Mouse (Mus musculus) kidney, adult 8-10 months (tissue): Measurements from ENCODE around the gene Cab39.

Source experiments
- DNase-seq, 2 experiments: peaks; one replicate each; pipeline ENCODE4 v3.0.0; 2022

Gene Cab39

GRCm38 (mm10) chr1:85793208-85794105, at the start of gene Cab39:
Gene Cab39, plus strand, starts transcription at chr1:85793441.
- DNase-seq = peak; percentile 80 to 86

DNA sequence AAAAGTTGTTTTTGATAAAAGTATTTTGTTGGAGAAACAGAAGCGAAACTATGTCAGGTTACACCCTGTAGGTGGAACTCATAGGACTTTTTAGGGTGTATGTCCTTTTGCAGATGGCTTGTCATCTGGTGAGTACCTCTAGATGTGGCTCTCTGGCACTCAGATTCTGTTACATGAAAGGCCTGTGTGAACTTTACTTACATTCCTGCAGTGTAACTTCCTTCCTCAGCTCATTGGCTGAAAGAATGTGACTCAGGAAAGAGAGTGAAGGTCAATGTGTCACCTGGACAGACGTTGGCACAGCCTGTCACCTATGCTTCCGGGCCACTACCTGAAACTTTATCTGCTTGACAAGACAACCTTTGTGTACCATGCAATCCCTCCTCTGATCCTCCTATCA, 48.7 kb upstream of the Cab39 start:
- DNase-seq = no peak

GRCm38 (mm10) chr1:85746511-85746910, 46.7 kb upstream of the Cab39 start:
- DNase-seq = no peak

DNA sequence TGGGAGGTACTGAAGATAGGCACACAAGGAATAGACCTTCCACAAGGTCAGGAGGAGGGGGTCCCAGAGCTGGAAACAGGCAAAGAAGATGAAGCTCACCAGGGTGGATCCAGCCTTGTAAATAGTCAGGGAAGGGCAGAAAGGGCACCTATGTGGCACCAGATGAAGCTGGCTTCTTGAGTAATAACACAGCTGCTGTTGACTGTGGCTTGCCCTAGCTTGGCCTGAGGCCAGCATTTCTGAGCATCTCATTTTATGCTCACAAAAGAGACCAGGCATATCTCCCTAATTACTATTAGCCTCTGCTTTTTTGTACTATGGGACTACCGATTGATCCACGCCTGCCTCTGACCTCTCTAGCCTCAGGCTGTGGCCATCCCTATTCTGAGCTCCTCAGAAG, 43.4 kb upstream of the Cab39 start:
- no peak for DNase-seq

GRCm38 (mm10) chr1:85750650-85751049, 42.6 kb upstream of the Cab39 start:
- DNase-seq = no peak

DNA sequence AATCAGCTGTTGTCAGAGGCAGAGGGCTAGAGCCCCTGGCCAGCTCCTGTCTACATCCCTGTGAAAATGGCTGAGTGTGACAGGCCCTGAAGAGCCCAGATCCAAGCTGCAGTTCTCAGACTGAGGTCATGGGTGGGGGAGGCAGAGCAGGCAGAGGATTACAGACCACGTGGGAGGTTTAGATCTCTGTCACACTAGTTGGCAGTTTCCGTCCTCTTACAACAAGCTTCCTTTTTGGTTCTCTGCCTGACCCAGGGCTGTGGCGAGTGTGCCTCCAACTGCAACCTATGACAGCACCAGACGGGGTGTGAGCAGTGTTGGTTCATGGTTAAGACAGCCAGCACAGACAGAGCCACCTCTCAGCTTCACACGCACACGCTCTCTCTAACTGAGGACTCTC, 41.7 kb upstream of the Cab39 start:
- DNase-seq = peak in 1 of 2 experiments; percentile 6

GRCm38 (mm10) chr1:85751932-85752680, 41.1 kb upstream of the Cab39 start:
- DNase-seq = no peak

DNA sequence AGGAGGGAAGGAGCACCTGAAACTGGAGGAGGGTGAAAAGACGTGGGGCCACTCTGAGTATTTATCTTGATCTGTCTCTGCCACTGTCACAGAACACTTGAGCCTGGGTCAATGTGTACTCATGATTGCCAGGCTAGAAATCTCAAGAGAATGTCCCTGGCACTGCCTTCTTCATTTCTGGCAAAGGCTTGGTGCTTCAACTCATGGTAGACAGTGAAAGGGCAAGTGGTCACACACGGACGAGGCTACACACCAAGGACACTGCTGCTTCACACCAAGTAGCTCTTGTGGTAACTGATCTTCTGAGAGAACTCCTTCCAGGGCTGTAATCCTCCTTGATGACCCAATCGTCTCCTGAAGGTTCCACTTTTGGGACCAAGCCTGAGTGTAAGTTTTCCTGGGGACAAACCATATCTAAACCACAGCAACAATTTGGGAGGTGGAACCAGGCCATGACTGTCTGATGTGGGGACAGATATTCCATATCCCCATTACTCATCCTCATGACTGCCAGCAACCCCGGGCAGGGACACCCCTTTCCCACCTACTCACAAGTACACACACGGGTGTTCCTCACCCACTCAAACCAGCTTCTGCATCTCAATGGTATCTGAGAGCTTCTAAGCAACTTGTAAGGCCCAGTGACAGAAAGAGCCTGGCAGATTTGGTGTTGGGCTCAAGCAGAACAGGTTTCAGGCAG, 35.6 kb upstream of the Cab39 start:
- DNase-seq = no peak

GRCm38 (mm10) chr1:85758231-85758968, 34.8 kb upstream of the Cab39 start:
- no peak for DNase-seq

- no peak for DNase-seq
Measured at GRCm38 (mm10) chr1:85758969-85759293, 34.3 kb upstream of the Cab39 start.

DNA sequence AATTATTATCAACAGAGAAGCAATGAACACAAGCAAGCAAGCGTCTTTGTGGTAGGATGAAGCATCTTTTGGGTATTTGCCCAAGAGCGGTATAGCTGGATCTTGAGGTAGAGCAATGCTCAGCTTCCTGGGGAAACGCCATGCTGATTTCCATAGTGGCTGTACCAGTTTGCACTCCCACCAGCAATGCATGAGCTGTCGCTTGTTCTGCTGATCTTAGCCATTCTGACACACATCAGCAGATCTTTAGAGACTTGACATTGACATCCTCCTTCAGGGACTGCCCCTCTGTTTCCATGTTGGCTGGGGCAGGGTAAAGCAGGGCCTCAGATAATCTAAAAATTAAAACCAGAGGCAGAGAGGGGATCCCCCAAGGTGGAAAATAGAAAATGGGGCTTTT, 31.6 kb upstream of the Cab39 start:
- no peak for DNase-seq

GRCm38 (mm10) chr1:85763386-85763785, 29.9 kb upstream of the Cab39 start:
- no peak for DNase-seq

- no peak for DNase-seq
Measured at GRCm38 (mm10) chr1:85764291-85764690, 28.9 kb upstream of the Cab39 start.

DNA sequence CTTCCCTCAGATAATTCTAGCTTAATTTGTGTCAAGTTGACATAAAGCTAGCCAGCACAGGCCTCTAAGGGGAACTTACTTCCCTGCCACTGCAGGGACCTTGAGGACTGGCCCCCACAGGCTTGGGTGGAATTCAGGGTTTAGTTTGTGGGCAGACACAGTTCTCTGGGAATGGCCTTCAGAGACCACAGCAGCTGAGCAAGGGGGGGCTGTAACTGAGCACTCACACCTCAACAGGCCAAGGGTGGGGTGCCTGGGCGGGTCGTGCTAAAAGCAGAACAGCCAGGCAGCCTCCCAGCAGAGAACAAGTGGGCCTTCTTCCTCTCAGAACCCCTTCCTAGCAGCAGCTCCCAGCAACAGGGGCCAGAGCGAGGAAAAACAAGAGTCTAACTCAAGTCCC, 27.1 kb upstream of the Cab39 start:
- no peak for DNase-seq

DNA sequence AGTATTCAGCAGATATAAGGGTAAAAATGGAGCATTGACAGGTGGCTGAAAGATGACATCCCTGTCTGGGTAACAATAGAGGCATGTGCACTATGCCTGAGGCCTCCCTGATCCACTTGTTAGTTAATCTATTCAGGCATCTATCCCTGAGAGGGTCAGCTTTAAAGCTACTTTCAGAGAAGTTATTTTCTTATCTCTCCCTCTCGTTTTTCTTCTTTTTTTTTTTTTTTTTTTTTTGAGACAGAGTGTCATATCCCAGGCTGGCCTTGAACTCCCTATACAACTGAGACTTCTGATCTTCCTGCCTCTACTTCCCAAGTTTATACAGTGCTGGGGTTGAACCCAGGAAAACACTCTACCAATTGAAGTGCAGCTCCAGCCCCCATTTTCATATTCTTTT, 25.5 kb upstream of the Cab39 start:
- no peak for DNase-seq

DNA sequence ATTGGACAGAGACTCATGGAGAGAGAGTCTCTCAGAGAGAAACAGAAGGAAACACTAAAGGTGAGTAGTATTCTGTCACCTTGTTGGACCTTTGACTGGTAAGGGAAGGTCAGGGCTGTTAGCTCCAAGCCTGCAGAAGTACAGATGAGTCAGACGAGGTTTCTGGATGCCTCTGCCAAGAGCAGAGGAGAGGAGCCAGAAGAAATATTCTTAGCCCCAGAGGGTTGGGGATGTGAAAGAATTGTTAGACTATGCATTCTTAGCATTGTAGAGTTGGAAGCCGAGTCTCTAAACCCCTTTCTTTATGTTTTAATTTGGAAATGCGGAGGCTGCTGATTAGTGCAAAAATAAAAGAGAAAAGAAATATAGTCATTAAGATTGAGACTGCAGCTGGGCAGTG, 21.3 kb upstream of the Cab39 start:
- no peak for DNase-seq

- DNase-seq = no peak
Measured at GRCm38 (mm10) chr1:85775136-85775535, 18.1 kb upstream of the Cab39 start.

DNA sequence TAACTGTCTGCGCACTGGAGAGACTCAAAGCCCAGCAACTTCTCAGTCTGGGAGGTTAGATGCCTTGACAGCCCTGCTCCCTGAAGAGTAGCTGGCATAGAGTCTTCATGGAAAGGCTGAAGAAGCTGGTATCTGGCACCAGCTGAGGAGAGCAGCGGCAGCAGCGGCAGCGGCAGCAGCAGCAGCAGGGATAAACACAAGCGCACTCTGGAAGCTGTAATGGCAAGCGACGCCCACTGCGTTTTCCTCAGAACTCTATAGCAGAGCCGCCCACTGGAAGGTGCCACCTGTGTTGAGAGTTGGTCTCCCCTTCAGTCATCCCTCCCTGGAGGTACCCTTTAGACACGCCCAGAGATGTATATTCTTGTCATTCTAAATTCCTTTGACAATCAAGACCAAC, 17.1 kb upstream of the Cab39 start:
- DNase-seq = no peak

DNA sequence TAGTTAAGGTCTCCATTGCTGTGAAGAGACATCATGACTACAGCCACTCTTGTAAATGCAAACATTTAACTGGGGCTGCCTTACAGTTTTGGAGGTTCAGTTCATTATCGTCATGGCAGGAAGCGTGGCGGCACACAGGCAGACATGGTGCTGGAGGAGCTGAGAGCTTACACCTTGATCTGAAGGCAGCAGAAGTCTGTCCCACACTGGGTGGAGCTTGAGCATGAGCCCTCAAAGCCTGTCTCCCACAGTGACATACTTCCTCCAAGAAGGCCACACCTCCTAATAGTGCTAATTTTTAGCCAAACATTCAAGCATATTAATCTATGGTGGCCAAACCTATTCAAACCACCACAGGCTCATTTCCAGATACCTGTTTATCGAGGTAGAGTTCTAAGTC, 14.8 kb upstream of the Cab39 start, which contains the start of gene A630001G21Rik:
Gene A630001G21Rik, minus strand, starts transcription at position 208 of the 400 bp plus-strand sequence.
- no peak for DNase-seq

- no peak for DNase-seq
Measured at GRCm38 (mm10) chr1:85779012-85779411, 14.2 kb upstream of the Cab39 start.

- DNase-seq = no peak
Measured at GRCm38 (mm10) chr1:85779428-85780180, 13.6 kb upstream of the Cab39 start.

DNA sequence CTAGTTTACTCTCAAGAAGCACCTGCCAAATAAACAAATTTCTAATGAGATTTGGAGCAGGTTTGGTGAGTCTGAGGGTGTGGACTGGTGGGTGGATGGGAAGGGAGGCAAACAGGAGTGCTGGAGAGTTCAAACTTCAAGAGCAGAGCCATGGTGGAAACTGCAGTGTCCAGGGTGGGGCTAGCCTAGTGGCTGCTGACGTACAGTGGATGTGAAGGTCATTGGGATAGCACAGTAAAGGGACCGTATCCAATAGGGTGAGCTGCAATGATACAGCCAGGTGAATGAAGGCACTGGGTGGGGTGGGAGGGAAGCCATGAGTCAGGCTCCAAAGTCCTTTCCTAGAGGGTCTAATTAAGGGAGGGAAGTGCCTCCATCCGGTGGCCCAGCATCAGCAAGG, 2.7 kb upstream of the Cab39 start:
- DNase-seq = no peak
